In genomic region chr7:46492134-46492678, GRCm38 (mm10) we compare ENCODE assay signal across 19 mouse cellular contexts.
DNase-seq lines count a peak whose midpoint lies in the region; ATAC-seq and TF ChIP-seq lines count a peak whose summit lies in the region.
"Had no signal": no experiment of that assay in that cellular context is flagged by ENCODE, and none has a peak within 500 bp of the region (broad histone marks: within the 10 kb centered on the region; RNA-seq: fewer than 3 reads in every experiment).

No protein-coding gene starts in this region.

- TF ChIP-seq CTCF in kidney, adult 2 months (conservative IDR thresholded peaks at IDR 0.05; ENCODE audit: insufficient read depth, insufficient read length, low read depth, low read length): no peak
- no peak for TF ChIP-seq CTCF in midbrain, postnatal 0 days (IDR thresholded peaks at IDR 0.05)

- no peak for DNase-seq in frontal cortex, postnatal 36 days (ENCODE audit: low spot score in 2 of 2)
- no peak for DNase-seq in kidney, adult 2 months
- DNase-seq in A20 (ENCODE audit: low read depth, low spot score): peak; percentile 4
- DNase-seq in midbrain, postnatal 0 days (ENCODE audit: low spot score): peak; percentile 50
- DNase-seq in layer of hippocampus, postnatal 10 days (ENCODE audit: low spot score in 2 of 2): no peak
- DNase-seq: adrenal gland, postnatal 10 days; cerebellum, adult 8-10 months; forebrain, postnatal 0 days; gastrocnemius, postnatal 36 days; heart, adult 2 months; kidney, adult 8-10 months; kidney, postnatal 14 days; lung, postnatal 4 days; right cerebral cortex, postnatal 25 days; spleen, adult 18-20 months had no signal

- no peak overlapping the region for H3K4me3 ChIP-seq in kidney, embryonic 16.5 days (ENCODE audit: low read length)
- no peak overlapping the region for H3K4me3 ChIP-seq in kidney, adult 2 months (ENCODE audit: insufficient read depth, low read depth, low read length)
- no peak overlapping the region for H3K4me3 ChIP-seq in midbrain, postnatal 0 days (ENCODE audit: low read depth, low read length)
- H3K4me3 ChIP-seq: embryonic facial prominence, embryonic 10.5 days; heart, adult 2 months; neural tube, embryonic 13.5 days had no signal

- no peaks in the 10 kb centered on the region for H3K36me3 ChIP-seq in kidney, embryonic 16.5 days (ENCODE audit: insufficient read depth, low read length)
- H3K36me3 ChIP-seq in kidney, adult 2 months (ENCODE audit: control insufficient read depth, insufficient read depth, low read length): no peaks in the 10 kb centered on the region
- peaks cover under 1% of the 10 kb centered on the region; the same call in 1 of the 2 replicates for H3K36me3 ChIP-seq in midbrain, postnatal 0 days (ENCODE audit: insufficient read depth, low read length)
- H3K36me3 ChIP-seq: embryonic facial prominence, embryonic 10.5 days; neural tube, embryonic 13.5 days had no signal

- no peaks in the 10 kb centered on the region for H3K9me3 ChIP-seq in kidney, embryonic 16.5 days (ENCODE audit: low read length)
- H3K9me3 ChIP-seq in midbrain, postnatal 0 days (ENCODE audit: low read length): no peaks in the 10 kb centered on the region
- H3K9me3 ChIP-seq: embryonic facial prominence, embryonic 10.5 days; neural tube, embryonic 13.5 days had no signal

- no peak overlapping the region for H3K27ac ChIP-seq in kidney, embryonic 16.5 days (ENCODE audit: low read length)
- no peak overlapping the region for H3K27ac ChIP-seq in kidney, adult 2 months (ENCODE audit: insufficient read depth, low read depth, low read length)
- peak overlapping the region; percentile 47 for H3K27ac ChIP-seq in midbrain, postnatal 0 days (ENCODE audit: low read depth, low read length)
- H3K27ac ChIP-seq: embryonic facial prominence, embryonic 10.5 days; heart, adult 2 months; neural tube, embryonic 13.5 days had no signal

- ATAC-seq in frontal cortex, adult (ENCODE audit: low TSS enrichment): peak; percentile 41; the same call in 1 of the 2 replicates
- 0 out of 2 replicates have a peak, but pooled peaks have one; percentile 35 for ATAC-seq in kidney, embryonic 16.5 days (ENCODE audit: low FRiP score, low TSS enrichment)
- peak; percentile 41; the same call in 1 of the 2 replicates for ATAC-seq in midbrain, postnatal 0 days (ENCODE audit: low FRiP score)
- ATAC-seq: forebrain, postnatal 0 days had no signal

- peaks cover 6% of the 10 kb centered on the region; the same call in 1 of the 2 replicates for H3K4me1 ChIP-seq in kidney, embryonic 16.5 days (ENCODE audit: insufficient read depth, low read length)
- H3K4me1 ChIP-seq in kidney, adult 2 months (ENCODE audit: control insufficient read depth, insufficient read depth, low read length): no peaks in the 10 kb centered on the region
- no peaks in the 10 kb centered on the region for H3K4me1 ChIP-seq in midbrain, postnatal 0 days (ENCODE audit: insufficient read depth, low read length)
- H3K4me1 ChIP-seq: neural tube, embryonic 13.5 days had no signal

- H3K4me2 ChIP-seq in kidney, embryonic 16.5 days (replicated peaks; ENCODE audit: low read depth, low read length): no peak overlapping the region
- H3K4me2 ChIP-seq in midbrain, postnatal 0 days (ENCODE audit: low read depth, low read length, poor library complexity, severe bottlenecking): no peak overlapping the region
- H3K4me2 ChIP-seq: neural tube, embryonic 13.5 days had no signal

- H3K9ac ChIP-seq in kidney, embryonic 16.5 days (replicated peaks; ENCODE audit: low read length): no peak overlapping the region
- H3K9ac ChIP-seq in midbrain, postnatal 0 days (replicated peaks; ENCODE audit: low read length, poor library complexity, severe bottlenecking): no peak overlapping the region
- H3K9ac ChIP-seq: forebrain, postnatal 0 days; neural tube, embryonic 13.5 days had no signal

- no peaks in the 10 kb centered on the region for H3K27me3 ChIP-seq in kidney, embryonic 16.5 days (ENCODE audit: insufficient read depth, low read length)
- H3K27me3 ChIP-seq in kidney, adult 2 months (replicated peaks; ENCODE audit: control insufficient read depth, insufficient read depth, low read length): no peaks in the 10 kb centered on the region
- H3K27me3 ChIP-seq in midbrain, postnatal 0 days (ENCODE audit: insufficient read depth, low read length): no peaks in the 10 kb centered on the region
- H3K27me3 ChIP-seq: neural tube, embryonic 13.5 days had no signal

- WGBS in kidney, embryonic 16.5 days: 43% methylated on average over 14 of the region's 14 CpGs
- 61% methylated on average over 14 of the region's 14 CpGs for WGBS in kidney, adult 2 months
- 53% methylated on average over 14 of the region's 14 CpGs for WGBS in midbrain, postnatal 0 days

- TF ChIP-seq POLR2A in kidney, adult 2 months (IDR thresholded peaks at IDR 0.05; ENCODE audit: low read depth, low read length): no peak

Comparison
In these comparisons a context has a peak if more than half of its experiments do, and no peak if none do; other contexts are left out.
1. DNase-seq: peak in A20 (single experiment) and midbrain, postnatal 0 days (single experiment); none in frontal cortex, postnatal 36 days (0 of 2), kidney, adult 2 months (single experiment) and layer of hippocampus, postnatal 10 days (0 of 2).
2. Peak in every context shown above with its lines, with median percentiles within 50 percentile points of each other: ATAC-seq.